Mouse (Mus musculus): ENCODE measurements around the gene Nxpe4. TPM values are rescaled to one million over a fixed set of nuclear protein-coding genes. Genes with fewer than 3 reads are reported as not detected.

Gene Nxpe4
- polyA plus RNA-seq, 1 experiment = 4.1 TPM

DNA sequence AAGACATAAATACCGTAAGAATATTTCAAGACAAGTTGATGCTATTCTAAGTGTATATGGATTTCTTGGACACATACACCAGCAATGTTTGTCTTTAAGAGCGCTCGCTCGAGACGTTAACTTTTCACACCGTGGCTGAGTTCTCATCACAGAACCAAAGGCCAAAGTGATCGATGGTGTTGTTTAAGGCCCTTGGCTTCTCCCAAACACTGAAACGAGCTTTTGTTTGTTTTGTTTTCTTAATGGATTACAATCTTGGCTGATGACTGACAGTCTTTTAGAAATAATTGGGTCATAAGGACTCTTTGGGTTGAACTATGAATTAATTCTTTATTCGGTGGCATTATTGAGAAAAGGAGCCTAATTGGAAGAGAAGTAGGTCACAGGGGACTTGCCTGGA lies 183.6 kb downstream of the Nxpe4 start:
- Histone ChIP-seq H3K4me1 (ENCODE audit: control insufficient read depth, insufficient read depth, low read length) (no peaks in the 10 kb centered on the region; the same call in 1 of the 2 replicates), H3K27ac (ENCODE audit: control insufficient read depth, insufficient read depth, low read depth, low read length, poor library complexity) (no peak overlapping the region), H3K4me3 (replicated peaks; ENCODE audit: control insufficient read depth, low read depth, low read length) (no peak overlapping the region)
- no peak for TF ChIP-seq CTCF (IDR thresholded peaks at IDR 0.05; ENCODE audit: control insufficient read depth, insufficient read depth, low read length)
- WGBS = 90% methylated on average over 9 of the region's 9 CpGs

DNA sequence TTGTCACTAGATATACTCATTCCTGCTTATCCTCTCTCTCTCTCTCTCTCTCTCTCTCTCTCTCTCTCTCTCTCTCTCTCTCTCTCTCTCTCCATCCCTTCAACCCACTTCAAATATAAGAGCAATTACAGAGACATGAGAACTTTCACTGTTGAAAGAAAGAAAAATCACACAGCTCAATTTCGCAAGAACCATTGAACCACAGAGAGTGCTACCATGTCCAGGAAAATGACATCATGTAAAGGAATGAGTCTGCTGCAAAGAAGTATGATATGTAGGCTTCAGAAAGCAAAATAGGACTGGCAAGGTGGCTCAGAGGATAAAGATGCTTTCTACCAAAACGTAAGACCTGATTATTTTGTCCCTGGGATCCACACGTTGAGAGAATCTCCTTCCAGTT lies 184.0 kb downstream of the Nxpe4 start:
- TF ChIP-seq POLR2A (IDR thresholded peaks at IDR 0.05; ENCODE audit: borderline replicate concordance, control insufficient read depth, low read depth, low read length) = no peak
- TF ChIP-seq CTCF (IDR thresholded peaks at IDR 0.05; ENCODE audit: control insufficient read depth, insufficient read depth, low read length) = no peak
- 84% methylated on average over 3 of the region's 3 CpGs for WGBS
- no peak overlapping the region for H3K27ac ChIP-seq (ENCODE audit: control insufficient read depth, insufficient read depth, low read depth, low read length, poor library complexity)
- H3K4me3 ChIP-seq (replicated peaks; ENCODE audit: control insufficient read depth, low read depth, low read length) = no peak overlapping the region
- no peaks in the 10 kb centered on the region; the same call in 1 of the 2 replicates for H3K4me1 ChIP-seq (ENCODE audit: control insufficient read depth, insufficient read depth, low read length)

- TF ChIP-seq POLR2A (IDR thresholded peaks at IDR 0.05; ENCODE audit: borderline replicate concordance, control insufficient read depth, low read depth, low read length) (no peak), CTCF (IDR thresholded peaks at IDR 0.05; ENCODE audit: control insufficient read depth, insufficient read depth, low read length) (no peak)
- peak within 1 kb of the TSS; percentile 39; the same call in 1 of the 2 replicates for H3K27ac ChIP-seq (ENCODE audit: control insufficient read depth, insufficient read depth, low read depth, low read length, poor library complexity)
Observed at GRCm38 (mm10) chr9:48353148-48353698, 191.4 kb downstream of the Nxpe4 start, which contains the start of gene Nxpe2. Gene Nxpe2 (minus strand): TSS chr9:48353454.

DNA sequence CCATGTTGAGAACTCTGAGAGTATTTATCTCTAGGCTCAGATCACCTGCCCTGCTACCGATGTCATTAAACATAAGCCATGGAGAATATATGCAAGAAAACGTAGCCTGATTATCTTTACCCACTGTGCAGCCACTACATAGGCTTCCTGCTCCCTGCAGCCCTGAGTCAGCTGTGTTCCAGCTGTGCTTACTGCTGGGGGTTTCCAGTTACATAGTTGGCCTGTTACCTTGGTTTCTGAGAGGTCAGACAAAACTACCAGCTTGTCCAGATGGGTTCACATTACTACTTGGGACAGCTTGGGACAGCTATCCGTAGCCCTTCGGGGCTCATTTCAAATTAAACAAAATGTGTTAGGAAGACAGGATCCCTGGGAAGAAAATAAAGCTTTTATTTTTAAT lies 192.3 kb downstream of the Nxpe4 start:
- Histone ChIP-seq H3K4me3 (replicated peaks; ENCODE audit: control insufficient read depth, low read depth, low read length) (no peak overlapping the region), H3K4me1 (ENCODE audit: control insufficient read depth, insufficient read depth, low read length) (peaks cover 6% of the 10 kb centered on the region), H3K27ac (ENCODE audit: control insufficient read depth, insufficient read depth, low read depth, low read length, poor library complexity) (no peak overlapping the region; the same call in 1 of the 2 replicates)
- WGBS = 64% methylated on average over 4 of the region's 4 CpGs
- TF ChIP-seq CTCF (IDR thresholded peaks at IDR 0.05; ENCODE audit: control insufficient read depth, insufficient read depth, low read length) (no peak), POLR2A (IDR thresholded peaks at IDR 0.05; ENCODE audit: borderline replicate concordance, control insufficient read depth, low read depth, low read length) (no peak)

More at GRCm38 (mm10) chr9:48353148-48353698, 191.4 kb downstream of the Nxpe4 start, which contains the start of gene Nxpe2:
- WGBS = 11% methylated on average over 2 of the region's 2 CpGs
- H3K4me3 ChIP-seq (replicated peaks; ENCODE audit: control insufficient read depth, low read depth, low read length) = no peak within 1 kb of the TSS
- peaks cover 3% of the 10 kb centered on the region for H3K4me1 ChIP-seq (ENCODE audit: control insufficient read depth, insufficient read depth, low read length)

- no peak overlapping the region for H3K27ac ChIP-seq (ENCODE audit: control insufficient read depth, insufficient read depth, low read depth, low read length, poor library complexity)
- TF ChIP-seq POLR2A (IDR thresholded peaks at IDR 0.05; ENCODE audit: borderline replicate concordance, control insufficient read depth, low read depth, low read length) = no peak
- TF ChIP-seq CTCF (IDR thresholded peaks at IDR 0.05; ENCODE audit: control insufficient read depth, insufficient read depth, low read length) = peak; percentile 93
- H3K4me3 ChIP-seq (replicated peaks; ENCODE audit: control insufficient read depth, low read depth, low read length) = no peak overlapping the region
- H3K4me1 ChIP-seq (ENCODE audit: control insufficient read depth, insufficient read depth, low read length) = peaks cover 6% of the 10 kb centered on the region
- 19% methylated on average over 3 of the region's 3 CpGs for WGBS
Observed at GRCm38 (mm10) chr9:48354793-48355192, 193.0 kb downstream of the Nxpe4 start.

DNA sequence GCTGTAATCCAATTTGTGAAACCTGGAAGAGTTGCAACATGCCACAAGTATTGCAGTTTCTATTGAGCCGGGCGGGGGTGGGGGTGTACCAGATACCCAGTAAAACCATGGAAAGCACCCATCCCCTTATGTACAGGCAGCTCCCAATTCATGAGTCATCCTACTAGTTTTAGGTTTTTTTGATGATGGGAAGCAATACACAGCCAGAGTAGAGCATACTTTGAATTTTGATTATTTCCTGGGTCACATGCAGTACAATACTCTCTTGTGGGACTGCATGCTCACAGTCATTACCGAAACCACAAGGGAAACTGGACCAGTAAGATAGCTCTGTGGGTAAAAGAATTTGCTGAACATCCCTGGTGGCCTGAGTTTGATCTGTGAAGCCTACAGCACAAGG lies 195.3 kb downstream of the Nxpe4 start:
- Histone ChIP-seq H3K4me1 (ENCODE audit: control insufficient read depth, insufficient read depth, low read length) (peaks cover 11% of the 10 kb centered on the region), H3K4me3 (replicated peaks; ENCODE audit: control insufficient read depth, low read depth, low read length) (no peak overlapping the region), H3K27ac (ENCODE audit: control insufficient read depth, insufficient read depth, low read depth, low read length, poor library complexity) (no peak overlapping the region; the same call in 1 of the 2 replicates)
- 22% methylated on average over 3 of the region's 3 CpGs for WGBS
- no peak for TF ChIP-seq CTCF (IDR thresholded peaks at IDR 0.05; ENCODE audit: control insufficient read depth, insufficient read depth, low read length)
- no peak for TF ChIP-seq POLR2A (IDR thresholded peaks at IDR 0.05; ENCODE audit: borderline replicate concordance, control insufficient read depth, low read depth, low read length)

DNA sequence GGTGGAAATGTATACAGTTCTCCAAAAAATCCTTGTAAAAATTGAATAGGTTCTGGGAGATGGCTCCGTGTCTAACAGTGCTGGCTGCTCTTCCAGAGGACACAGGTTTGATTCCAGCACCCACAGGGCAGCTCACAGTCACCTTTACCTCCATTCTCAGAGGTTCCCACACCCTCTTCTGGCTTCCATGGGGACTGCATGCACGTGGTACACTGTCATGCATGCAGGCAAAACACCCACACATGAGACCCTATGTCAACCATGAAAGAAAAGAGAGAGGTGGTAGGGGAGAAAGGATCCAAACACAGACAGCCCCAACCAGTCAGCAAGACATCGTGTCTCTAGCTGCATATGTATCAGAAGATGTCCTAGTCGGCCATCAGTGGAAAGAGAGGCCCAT lies 199.0 kb downstream of the Nxpe4 start:
- Histone ChIP-seq H3K4me3 (replicated peaks; ENCODE audit: control insufficient read depth, low read depth, low read length) (no peak overlapping the region), H3K4me1 (ENCODE audit: control insufficient read depth, insufficient read depth, low read length) (peaks cover 8% of the 10 kb centered on the region), H3K27ac (ENCODE audit: control insufficient read depth, insufficient read depth, low read depth, low read length, poor library complexity) (peak overlapping the region; percentile 58)
- TF ChIP-seq CTCF (IDR thresholded peaks at IDR 0.05; ENCODE audit: control insufficient read depth, insufficient read depth, low read length) (peak; percentile 42; the same call in 1 of the 2 replicates), POLR2A (IDR thresholded peaks at IDR 0.05; ENCODE audit: borderline replicate concordance, control insufficient read depth, low read depth, low read length) (no peak)
- 83% methylated on average over 4 of the region's 4 CpGs for WGBS

DNA sequence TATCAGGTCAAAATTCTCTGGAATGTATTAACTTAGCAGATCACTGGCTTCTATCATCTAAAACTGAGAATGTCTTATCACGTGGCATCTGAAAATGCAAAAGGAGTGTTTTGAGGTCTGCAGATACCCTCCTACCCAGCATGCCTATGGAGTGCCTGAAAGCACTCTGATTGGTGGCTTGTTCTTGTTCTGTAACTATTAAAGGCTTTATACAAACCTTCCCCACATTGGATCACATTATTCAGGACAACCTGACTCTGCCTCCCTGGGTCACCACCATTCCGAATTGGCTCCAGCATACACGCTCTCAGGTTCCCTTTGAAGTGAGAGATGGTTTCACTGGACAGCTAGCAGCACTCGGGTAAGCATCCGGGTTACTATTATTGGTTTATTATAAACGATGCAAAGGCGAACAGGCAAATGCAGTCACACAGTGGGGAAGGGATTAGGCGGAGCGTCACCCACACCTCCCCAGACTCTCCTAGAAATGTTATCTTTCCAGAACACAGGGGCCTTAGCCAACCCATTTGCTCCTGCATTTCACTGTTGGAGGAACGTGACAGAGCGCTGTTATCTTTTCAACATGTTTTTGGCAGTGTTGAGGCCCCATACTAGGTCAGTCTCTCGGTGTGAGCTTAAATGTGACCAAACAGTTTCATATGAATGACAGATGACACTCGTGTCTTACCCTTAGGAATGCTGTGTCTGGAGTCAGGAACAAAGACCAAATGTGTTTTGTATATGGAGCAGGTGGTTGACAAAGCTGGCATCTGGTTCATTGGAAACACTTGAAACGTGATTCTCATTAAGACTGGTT lies 200.2 kb downstream of the Nxpe4 start:
- TF ChIP-seq CTCF (IDR thresholded peaks at IDR 0.05; ENCODE audit: control insufficient read depth, insufficient read depth, low read length) (no peak), POLR2A (IDR thresholded peaks at IDR 0.05; ENCODE audit: borderline replicate concordance, control insufficient read depth, low read depth, low read length) (no peak)
- peaks cover 8% of the 10 kb centered on the region for H3K4me1 ChIP-seq (ENCODE audit: control insufficient read depth, insufficient read depth, low read length)
- peak overlapping the region; percentile 81 for H3K27ac ChIP-seq (ENCODE audit: control insufficient read depth, insufficient read depth, low read depth, low read length, poor library complexity)
- H3K4me3 ChIP-seq (replicated peaks; ENCODE audit: control insufficient read depth, low read depth, low read length) = peak overlapping the region; percentile 44
- WGBS = 64% methylated on average over 14 of the region's 14 CpGs

Data from bone marrow, adult 2 months (tissue).